Mouse (Mus musculus) heart, postnatal 36 days (tissue): ENCODE data around the gene Dnm3. TPM values are rescaled to one million over a fixed set of nuclear protein-coding genes. Genes with fewer than 3 reads are reported as not detected.
A peak's percentile ranks its signal among the peaks of the same experiment; 100 is the strongest.
"Not testable (repeated sequence)": the region's sequence is repeated elsewhere in the genome, so short reads cannot be mapped to it uniquely, and the experiment has no call there.

Experiments used
- DNase-seq, 2 experiments: peaks; one replicate each; pipeline ENCODE4 v3.0.0; 2021 to 2022
- intact Hi-C: fragments of 180-260 bp; cut with DNase I; formaldehyde crosslinking; loops from one replicate; pipeline ENCODE4 v1.15.1; 2025
- total RNA-seq, 2 experiments: library from RNA; stranded (reverse); gene quantifications; 2 replicates each; pipeline ENCODE4 v1.2.3; 2021

Dnm3 gene
- total RNA-seq, 2 experiments from 2014 or later = 5.2 to 10.0 TPM

GRCm38 (mm10) chr1:162439576-162439975, 38.3 kb downstream of the Dnm3 start:
- intact Hi-C loops = no loop called here
- DNase-seq = no peak

- DNase-seq = no peak
- intact Hi-C loops = no loop called here
Measured at GRCm38 (mm10) chr1:162436672-162437071, 41.2 kb downstream of the Dnm3 start.

- intact Hi-C loops = no loop called here
- no peak for DNase-seq
Measured at GRCm38 (mm10) chr1:162428904-162429303, 48.9 kb downstream of the Dnm3 start.

DNA sequence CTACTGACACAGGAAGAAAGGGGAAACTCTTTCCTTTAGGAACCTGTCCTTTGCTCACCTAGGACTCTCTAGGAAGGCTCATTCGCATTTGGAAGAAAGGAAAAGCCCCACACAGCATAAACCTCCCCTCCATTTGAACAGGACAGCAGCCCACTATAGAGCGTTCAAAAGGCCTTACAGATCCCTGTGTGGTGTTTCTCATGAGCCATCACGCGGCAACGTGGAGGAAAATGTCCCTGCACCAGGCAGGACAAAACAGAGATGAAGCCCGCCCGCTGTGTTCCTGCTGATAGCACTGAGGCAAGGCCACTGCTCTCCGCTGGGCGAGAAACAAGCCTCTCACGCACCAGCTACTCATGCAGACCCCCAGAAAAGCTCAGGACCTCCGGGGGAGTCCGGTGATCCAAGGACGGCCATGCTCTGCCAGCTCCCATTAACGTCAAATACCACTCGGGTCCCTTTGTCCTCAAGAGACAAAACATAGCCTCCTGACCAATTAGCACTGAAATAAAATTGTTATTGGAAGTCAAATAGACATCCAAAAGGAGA, 51.8 kb downstream of the Dnm3 start:
- no peak for DNase-seq
- intact Hi-C loops = no loop called here

- intact Hi-C loops = no loop called here
Measured at GRCm38 (mm10) chr1:162422826-162423225, 55.0 kb downstream of the Dnm3 start.

DNA sequence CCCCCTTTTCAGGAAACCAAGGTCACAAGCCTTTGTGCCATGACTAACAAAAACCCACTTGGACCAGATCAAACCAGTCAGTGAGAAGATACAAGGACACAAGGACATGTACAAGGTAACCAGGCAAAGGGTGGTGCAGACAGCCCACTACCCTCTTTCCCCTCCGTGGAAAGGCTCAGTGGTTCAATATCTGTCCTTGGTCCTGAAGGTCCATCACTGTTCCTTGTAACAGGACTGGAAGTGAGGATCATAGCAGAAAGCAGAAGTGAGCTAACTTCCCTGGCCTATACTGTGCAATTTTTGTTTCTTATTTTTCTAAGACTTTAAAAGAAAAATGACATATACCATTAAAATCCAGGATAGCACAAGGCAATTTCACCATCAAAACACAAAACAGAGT, 64.0 kb downstream of the Dnm3 start:
- intact Hi-C loops = no loop called here
- DNase-seq = no peak

More at GRCm38 (mm10) chr1:162422826-162423225, 55.0 kb downstream of the Dnm3 start:
- DNase-seq = no peak

DNA sequence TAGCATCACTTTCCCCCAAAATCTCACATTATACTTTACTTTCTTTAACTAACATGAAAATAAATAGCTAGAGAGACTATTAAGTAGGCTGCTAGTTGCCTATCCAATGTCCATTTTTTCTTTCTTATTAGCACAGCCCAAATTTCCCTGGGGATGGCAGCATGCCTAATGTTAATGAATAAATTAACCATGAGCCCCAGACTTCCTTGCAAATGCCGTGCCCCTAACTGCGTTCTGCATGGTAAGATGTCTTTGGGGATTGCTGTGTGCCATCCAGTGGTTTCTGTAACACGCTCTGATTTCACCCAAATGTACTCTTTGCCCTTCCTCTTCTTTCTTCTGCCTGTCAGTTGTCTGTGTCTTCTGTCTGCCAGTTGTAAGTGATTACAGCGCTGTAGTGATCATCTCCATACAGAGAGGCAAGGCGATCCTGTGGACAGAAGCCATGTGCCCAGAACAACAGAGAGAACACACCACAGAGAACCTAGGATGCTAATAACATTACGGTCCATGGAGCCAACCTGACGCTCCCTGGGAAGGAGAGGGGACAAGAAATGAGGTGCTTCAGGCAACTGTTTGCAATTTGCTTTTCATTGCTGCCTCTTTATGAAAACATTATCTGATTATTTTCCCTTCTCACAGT, 64.9 kb downstream of the Dnm3 start:
- intact Hi-C loops = no loop called here
- no peak for DNase-seq

- DNase-seq = no peak
- intact Hi-C loops = no loop called here
Measured at GRCm38 (mm10) chr1:162410207-162410965, 67.4 kb downstream of the Dnm3 start.

- no peak for DNase-seq
- intact Hi-C loops = loop anchor here (5.0 kb wide), 1 partner anchor 83 kb away; the partner anchor contains the start of gene Dnm3
Measured at GRCm38 (mm10) chr1:162394549-162394948, 83.3 kb downstream of the Dnm3 start.

GRCm38 (mm10) chr1:162388442-162389165, 89.2 kb downstream of the Dnm3 start:
- DNase-seq = peak in 1 of 2 experiments; percentile 5
- intact Hi-C loops = no loop called here

DNA sequence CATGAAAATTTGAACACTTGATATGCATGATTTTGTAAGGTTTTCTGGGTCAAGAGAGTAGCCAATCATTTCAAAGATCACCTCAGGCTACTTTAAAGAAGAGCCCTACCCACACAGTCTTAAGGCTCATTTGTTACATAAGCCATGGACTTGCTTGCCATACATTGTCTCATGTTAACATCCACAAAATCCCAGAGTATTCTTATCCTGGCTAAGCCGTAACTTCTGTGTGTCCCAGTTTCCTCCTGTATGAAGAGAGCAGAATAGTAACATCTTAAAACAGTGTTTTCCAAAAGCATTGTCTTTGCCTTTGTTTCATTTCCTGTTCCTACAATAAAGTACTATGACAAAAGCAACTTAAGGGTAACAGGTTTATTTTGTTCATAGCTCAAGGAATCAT, 104.8 kb downstream of the Dnm3 start:
- intact Hi-C loops = not testable (repeated sequence)

DNA sequence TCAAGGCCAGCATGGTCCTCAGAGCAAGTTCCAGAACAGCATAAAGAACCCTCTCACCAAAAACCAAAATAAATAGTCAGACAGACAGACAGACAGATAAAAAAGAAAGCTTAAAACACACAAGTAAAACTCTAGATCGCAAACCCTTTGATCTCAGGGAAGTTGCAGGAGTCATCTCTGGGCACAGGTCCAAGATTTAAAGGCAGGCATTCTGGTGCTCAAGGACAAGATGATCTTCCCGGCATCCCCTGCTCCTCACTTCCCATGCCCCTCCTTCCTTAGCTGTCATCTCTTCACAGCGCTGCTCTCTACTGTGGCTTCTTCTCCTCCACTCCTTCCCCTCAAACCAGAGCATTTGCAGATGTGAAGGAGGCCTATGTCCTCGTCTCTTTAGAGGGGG, 108.1 kb downstream of the Dnm3 start:
- intact Hi-C loops = no loop called here

More for the DNA sequence above, 104.8 kb downstream of the Dnm3 start:
- DNase-seq = not testable (repeated sequence)

GRCm38 (mm10) chr1:162361978-162362377, 115.9 kb downstream of the Dnm3 start:
- no peak for DNase-seq
- intact Hi-C loops = no loop called here

More for the DNA sequence above, 108.1 kb downstream of the Dnm3 start:
- DNase-seq = no peak

DNA sequence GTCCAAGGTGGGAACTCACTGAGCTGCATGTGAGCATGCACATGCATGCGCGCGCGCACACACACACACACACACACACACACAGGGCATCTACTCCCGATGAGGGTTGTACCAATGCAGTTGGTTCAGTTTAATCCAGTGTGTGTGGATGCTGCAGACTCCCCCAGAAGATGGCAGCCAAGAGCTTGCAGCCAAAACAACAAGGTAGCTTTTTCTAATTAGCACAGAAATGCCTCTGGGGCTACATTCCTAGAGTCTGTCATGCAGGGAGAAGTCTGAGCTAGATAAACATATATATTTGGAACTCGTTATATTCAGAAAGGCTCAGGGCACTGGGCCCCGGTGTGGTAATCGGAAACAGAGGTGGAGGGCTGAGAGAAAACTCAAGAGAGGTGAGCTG, 118.6 kb downstream of the Dnm3 start:
- intact Hi-C loops = loop anchor here (10.0 kb wide), 3 partner anchors 116 to 306 kb away; partner anchors contain the start of gene Dnm3
- peak; percentile 27 to 41 for DNase-seq

- peak; percentile 24 to 27 for DNase-seq
- intact Hi-C loops = loop anchor here (10.0 kb wide), 3 partner anchors 117 to 307 kb away; partner anchors contain the start of gene Dnm3
Measured at GRCm38 (mm10) chr1:162358036-162358435, 119.8 kb downstream of the Dnm3 start.

GRCm38 (mm10) chr1:162356481-162356880, 121.4 kb downstream of the Dnm3 start:
- intact Hi-C loops = loop anchor here (10.0 kb wide), 3 partner anchors 118 to 308 kb away; partner anchors contain the start of gene Dnm3
- DNase-seq = no peak

DNA sequence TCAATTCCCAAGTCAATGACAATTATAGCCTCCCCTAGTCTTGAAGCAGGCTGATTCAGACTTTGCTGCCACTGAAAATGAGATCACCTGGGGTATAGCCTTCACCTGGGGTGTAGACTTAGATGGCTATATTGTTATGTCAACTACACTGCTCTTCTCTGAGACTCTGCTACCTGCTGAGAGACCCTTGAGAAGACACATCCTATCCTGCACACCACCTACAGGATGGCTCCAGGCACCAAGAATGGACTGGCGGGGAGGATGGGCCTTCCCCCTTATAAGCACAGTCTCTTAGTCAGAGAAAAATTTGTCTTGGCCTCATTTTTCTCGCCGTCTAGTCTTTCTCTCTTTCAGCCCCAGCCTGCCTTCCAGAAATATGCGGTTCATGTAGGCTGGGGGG, 123.1 kb downstream of the Dnm3 start:
- intact Hi-C loops = loop anchor here (10.0 kb wide), 3 partner anchors 120 to 310 kb away; partner anchors contain the start of gene Dnm3

GRCm38 (mm10) chr1:162353831-162354230, 124.0 kb downstream of the Dnm3 start:
- intact Hi-C loops = loop anchor here (10.0 kb wide), 3 partner anchors 121 to 311 kb away; partner anchors contain the start of gene Dnm3
- no peak for DNase-seq

More for the DNA sequence above, 123.1 kb downstream of the Dnm3 start:
- DNase-seq = no peak

- no peak for DNase-seq
- intact Hi-C loops = no loop called here
Measured at GRCm38 (mm10) chr1:162349306-162349705, 128.5 kb downstream of the Dnm3 start.

DNA sequence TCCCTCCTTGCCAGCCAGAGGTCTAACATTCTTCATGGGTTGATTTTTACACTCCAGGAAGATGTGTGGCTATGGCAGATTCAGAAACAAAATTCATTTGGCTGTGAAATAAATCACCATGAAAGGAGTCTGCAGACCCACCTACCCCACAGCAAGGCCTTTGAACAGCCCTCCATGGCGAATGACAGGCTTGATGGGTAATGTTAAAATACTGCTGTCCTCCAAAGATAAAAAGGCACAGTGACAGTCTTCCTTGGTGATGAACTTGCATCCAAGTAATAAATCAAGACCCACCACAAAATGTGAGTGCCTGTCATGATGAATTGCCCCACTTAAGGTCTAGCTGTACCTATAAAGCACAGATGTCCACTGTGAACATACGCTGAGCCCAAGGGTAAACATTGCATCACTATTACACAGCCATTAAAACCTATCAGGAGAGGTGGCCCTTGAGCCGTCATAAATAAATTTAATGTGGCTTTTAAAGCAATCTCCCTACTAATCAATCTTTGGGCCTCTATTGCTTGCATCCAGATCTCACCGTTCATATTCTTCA, 131.3 kb downstream of the Dnm3 start:
- intact Hi-C loops = no loop called here
- no peak for DNase-seq
